Mouse (Mus musculus) small intestine, adult 2 months (tissue): Measurements from ENCODE around the gene Smim4. TPM values are rescaled to one million over a fixed set of nuclear protein-coding genes. Genes with fewer than 3 reads are reported as not detected.

Experiments
- H3K27ac ChIP-seq: fragments of 200-500 bp; 2 replicates; pipeline ENCODE4 v1.5.1; 2012; ENCODE audit warnings: low read depth, low read length, control low read depth, inconsistent platforms; ENCODE audit not compliant: insufficient read depth
- H3K27me3 ChIP-seq: fragments of 200-500 bp; 2 replicates; pipeline ENCODE4 v1.6.1; 2012; ENCODE audit warnings: mild to moderate bottlenecking, moderate library complexity, low read length, inconsistent platforms; ENCODE audit not compliant: control insufficient read depth, insufficient read depth
- H3K36me3 ChIP-seq: fragments of 200-500 bp; 2 replicates; pipeline ENCODE4 v1.6.1; 2012; ENCODE audit warnings: mild to moderate bottlenecking, low read length, control low read depth, inconsistent platforms; ENCODE audit not compliant: control insufficient read depth, insufficient read depth
- H3K4me1 ChIP-seq: fragments of 200-500 bp; 2 replicates; pipeline ENCODE4 v1.6.1; 2012; ENCODE audit warnings: low read length, inconsistent platforms, mixed read lengths; ENCODE audit not compliant: control insufficient read depth, insufficient read depth, insufficient read length
- H3K4me3 ChIP-seq: fragments of 200-500 bp; 2 replicates; pipeline ENCODE4 v1.5.1; 2012; ENCODE audit warnings: low read depth, mild to moderate bottlenecking, control low read depth, inconsistent platforms, low read length, moderate library complexity
- CTCF ChIP-seq: fragments of 200-500 bp; IDR thresholded peaks from 2 replicates; pipeline ENCODE4 v1.5.1; 2012; ENCODE audit warnings: low read depth, mild to moderate bottlenecking, control low read depth, inconsistent platforms, low read length, moderate library complexity, mixed read lengths; ENCODE audit not compliant: insufficient replicate concordance, insufficient read length; ENCODE audit errors: extremely low read depth
- POLR2A ChIP-seq: fragments of 200-500 bp; IDR thresholded peaks from 2 replicates; pipeline ENCODE4 v1.6.1; 2012; ENCODE audit warnings: low read depth, mild to moderate bottlenecking, control low read depth, inconsistent platforms, low read length, moderate library complexity
- WGBS: fragments of 180-500 bp; shearing (Covaris S2); methylation state at CpG from one replicate; pipeline ENCODE4 v1.1.7; 2018; 5-methylcytosine and 5-hydroxymethylcytosine counted together
- polyA plus RNA-seq: library from polyadenylated mRNA; depleted of rRNA; stranded (reverse); fragments of >200 nt; gene quantifications from 2 replicates; pipeline ENCODE4 v1.2.3, GENCODE M21; 2012

Smim4 gene
- polyA plus RNA-seq, 1 experiment: 37.3 TPM

DNA sequence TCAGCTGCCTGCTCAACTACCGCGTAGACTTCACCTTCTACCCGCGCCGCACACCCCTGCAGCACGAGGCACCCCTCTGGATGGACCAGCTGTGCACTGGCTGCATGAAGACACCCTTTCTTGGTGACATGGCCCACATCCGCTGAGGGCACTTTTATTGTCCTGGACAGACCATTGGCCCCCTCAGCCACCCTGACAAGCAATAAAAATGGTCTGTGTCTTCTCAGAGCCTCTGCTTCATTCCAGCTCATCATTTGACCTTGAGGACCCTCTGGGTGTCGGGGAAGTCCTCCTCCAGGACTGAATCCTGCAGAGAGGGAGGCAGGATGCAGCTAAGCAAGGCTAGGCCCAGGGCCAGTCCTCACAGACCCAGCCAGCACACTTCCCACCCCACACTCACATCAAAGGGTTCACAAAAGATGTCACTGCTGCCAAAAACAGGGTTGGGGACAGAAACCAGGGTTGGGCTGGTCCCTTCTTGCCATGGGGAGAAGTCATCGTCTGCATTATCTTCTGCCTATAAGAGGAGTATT is 10.2 kb upstream of the Smim4 start:
- 89% methylated on average over 9 of the region's 9 CpGs for WGBS
- Histone ChIP-seq H3K27me3 (no peaks in the 10 kb centered on the region), H3K36me3 (no peaks in the 10 kb centered on the region; the same call in none of the 2 replicates), H3K4me3 (no peak overlapping the region), H3K27ac (no peak overlapping the region), H3K4me1 (no peaks in the 10 kb centered on the region; the same call in 1 of the 2 replicates)
- TF ChIP-seq POLR2A (no peak), CTCF (no peak)

DNA sequence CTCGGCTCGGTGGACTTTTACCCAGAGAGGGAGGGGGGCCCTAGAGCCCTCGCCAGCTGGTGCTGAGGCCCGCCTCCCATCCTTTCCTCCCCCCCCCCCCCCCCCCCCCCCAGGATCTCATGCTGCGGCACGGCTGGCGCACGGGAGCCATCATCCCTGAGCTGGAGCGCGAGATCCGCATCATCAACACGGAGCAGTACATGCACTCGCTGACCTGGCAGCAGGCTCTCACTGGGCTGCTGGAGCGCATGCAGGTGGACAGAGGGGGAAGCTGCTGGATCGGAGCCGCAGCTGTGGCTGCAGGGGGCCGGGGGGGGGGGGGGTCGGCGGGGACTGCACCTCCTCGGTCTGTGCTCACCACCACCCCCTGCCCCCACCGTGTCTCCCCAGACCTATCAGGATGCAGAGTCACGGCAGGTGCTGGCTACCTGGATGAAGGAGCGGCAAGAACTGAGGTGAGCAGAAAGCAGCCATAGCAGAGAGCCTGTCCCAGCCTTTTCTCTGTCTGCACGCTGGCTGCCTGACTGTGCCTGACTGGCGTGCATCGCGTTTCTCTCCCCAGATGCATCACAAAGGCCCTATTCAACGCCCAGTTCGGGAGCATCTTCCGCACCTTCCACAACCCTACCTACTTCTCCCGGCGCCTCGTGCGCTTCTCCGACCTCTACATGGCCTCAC is 9.6 kb upstream of the Smim4 start:
- Histone ChIP-seq H3K4me3 (no peak overlapping the region), H3K27ac (no peak overlapping the region), H3K27me3 (no peaks in the 10 kb centered on the region; the same call in 1 of the 2 replicates), H3K36me3 (no peaks in the 10 kb centered on the region; the same call in none of the 2 replicates), H3K4me1 (no peaks in the 10 kb centered on the region; the same call in 1 of the 2 replicates)
- TF ChIP-seq CTCF (no peak), POLR2A (no peak)
- 88% methylated on average over 32 of the region's 35 CpGs for WGBS

DNA sequence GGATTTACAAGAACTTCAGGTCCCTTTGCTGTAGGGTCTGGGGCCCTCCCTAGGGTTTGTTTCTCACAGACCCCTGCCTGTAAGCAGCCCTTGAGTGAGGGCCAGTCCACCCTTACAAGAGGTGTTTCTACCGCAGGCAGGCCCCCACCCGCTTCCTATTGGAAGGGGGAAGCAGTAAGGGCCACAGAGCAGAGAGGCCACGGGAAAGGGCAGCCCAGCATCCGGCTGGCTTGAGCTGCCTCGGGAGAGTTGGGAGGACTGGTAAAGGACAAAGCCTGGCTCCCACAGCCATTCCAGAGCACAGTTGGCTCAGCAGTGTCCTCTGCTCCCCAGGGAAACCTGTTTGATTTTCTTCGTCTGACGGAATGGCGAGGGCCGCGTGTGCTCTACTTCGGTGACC is 9.0 kb upstream of the Smim4 start:
- H3K4me1 ChIP-seq: no peaks in the 10 kb centered on the region; the same call in 1 of the 2 replicates
- no peak overlapping the region for H3K4me3 ChIP-seq
- H3K27me3 ChIP-seq: no peaks in the 10 kb centered on the region; the same call in 1 of the 2 replicates
- TF ChIP-seq POLR2A (no peak), CTCF (no peak)
- WGBS: 90% methylated on average over 11 of the region's 11 CpGs
- no peaks in the 10 kb centered on the region; the same call in none of the 2 replicates for H3K36me3 ChIP-seq
- no peak overlapping the region for H3K27ac ChIP-seq

DNA sequence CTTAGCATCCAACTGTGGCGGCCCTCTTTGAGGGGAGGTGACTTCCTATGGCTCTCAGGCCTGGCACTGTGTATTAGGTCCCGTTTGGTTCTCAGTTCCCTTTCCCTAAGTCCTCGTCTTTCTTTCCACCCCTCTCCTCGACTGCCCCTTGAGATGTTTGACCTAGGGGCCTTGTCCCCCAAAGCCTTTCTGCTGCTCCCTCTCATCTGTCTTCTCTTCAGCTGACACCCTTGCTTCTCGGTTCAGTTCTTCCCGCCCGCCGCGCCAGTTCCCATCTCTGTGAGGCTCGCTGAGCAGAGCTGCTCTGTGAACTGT is 8.5 kb upstream of the Smim4 start:
- Histone ChIP-seq H3K36me3 (no peaks in the 10 kb centered on the region; the same call in none of the 2 replicates), H3K27ac (no peak overlapping the region), H3K4me3 (no peak overlapping the region), H3K4me1 (no peaks in the 10 kb centered on the region; the same call in 1 of the 2 replicates), H3K27me3 (no peaks in the 10 kb centered on the region; the same call in 1 of the 2 replicates)
- 90% methylated on average over 10 of the region's 10 CpGs for WGBS
- TF ChIP-seq POLR2A (no peak), CTCF (no peak)

DNA sequence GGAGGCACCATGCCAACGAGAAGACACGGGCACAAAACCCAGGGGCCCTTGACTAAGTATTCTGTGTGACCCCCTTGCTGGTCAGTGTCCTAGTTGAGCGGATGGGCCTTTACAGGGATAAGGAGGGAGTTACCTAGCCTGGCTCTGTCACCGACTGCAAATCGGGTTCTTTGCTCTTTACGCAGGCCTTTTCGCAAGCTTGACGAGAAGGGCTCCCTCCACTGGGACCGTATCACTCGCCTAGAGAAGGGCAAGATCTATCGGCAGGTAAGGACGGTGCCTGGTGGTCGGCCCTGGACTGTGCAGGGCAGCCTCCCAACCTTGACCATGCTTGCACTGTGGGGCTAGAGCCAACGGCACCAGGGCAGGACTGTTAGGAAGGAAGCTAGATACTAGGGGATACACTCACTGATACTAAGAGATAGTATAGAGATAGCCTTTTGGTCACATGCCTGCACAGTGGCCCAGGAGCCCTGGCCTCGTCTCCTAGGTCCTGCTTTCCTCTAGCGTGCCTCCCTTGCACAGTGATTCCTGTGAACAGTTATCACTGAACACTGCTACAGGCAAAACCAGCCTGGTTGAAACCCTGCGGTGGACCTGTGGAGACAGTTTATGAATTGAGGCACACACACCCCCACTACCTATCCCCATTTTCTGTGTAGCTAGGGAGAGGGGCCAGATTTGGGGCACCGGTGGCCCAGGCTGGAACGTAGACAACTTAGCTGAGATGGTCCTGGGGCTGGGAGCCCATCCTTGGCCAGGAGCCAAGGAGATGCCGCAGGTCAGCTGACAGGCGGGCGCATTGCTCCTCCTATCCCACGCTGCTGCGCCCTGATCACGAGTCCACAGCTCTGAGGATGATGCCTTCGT is 7.9 kb upstream of the Smim4 start:
- TF ChIP-seq CTCF (no peak), POLR2A (no peak)
- H3K27me3 ChIP-seq: peaks cover 3% of the 10 kb centered on the region
- no peaks in the 10 kb centered on the region; the same call in 1 of the 2 replicates for H3K4me1 ChIP-seq
- no peak overlapping the region for H3K27ac ChIP-seq
- H3K4me3 ChIP-seq: no peak overlapping the region
- 91% methylated on average over 26 of the region's 26 CpGs for WGBS
- H3K36me3 ChIP-seq: no peaks in the 10 kb centered on the region; the same call in none of the 2 replicates

DNA sequence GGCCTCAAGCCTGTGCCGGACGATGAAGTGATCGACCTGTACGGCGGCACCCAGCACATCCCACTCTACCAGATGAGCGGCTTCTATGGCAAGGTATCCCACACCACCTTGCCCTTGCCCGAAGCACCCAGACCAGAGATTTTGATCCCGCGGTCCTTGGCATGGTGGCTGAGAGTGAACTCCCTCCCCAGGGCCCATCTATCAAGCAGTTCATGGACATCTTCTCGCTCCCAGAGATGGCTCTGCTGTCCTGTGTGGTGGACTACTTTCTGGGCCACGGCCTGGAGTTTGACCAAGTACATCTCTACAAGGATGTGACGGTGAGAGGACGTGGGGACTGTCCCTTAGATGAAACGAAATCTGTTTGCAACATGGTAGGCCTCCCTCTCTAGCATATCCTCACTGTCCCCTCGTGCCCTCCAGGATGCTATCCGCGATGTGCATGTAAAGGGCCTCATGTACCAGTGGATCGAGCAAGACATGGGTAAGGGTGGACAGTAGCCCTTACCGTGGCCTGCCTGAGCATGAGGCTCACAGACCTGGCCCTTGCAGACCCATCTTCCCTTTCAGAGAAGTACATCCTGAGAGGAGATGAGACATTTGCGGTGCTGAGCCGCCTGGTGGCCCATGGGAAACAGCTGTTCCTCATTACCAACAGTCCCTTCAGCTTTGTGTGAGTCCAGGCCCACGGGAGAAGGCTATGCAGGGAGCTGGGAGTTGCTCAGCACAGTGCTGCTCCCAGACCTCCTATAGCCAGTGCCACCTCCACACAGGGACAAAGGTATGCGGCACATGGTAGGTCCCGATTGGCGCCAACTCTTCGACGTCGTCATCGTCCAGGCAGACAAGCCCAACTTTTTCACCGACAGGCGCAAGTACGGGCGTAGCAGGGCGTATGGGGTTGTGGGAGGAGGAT is 7.0 kb upstream of the Smim4 start:
- peaks cover 3% of the 10 kb centered on the region for H3K27me3 ChIP-seq
- H3K36me3 ChIP-seq: no peaks in the 10 kb centered on the region; the same call in none of the 2 replicates
- H3K27ac ChIP-seq: no peak overlapping the region
- WGBS: 93% methylated on average over 34 of the region's 34 CpGs
- peaks cover 3% of the 10 kb centered on the region for H3K4me1 ChIP-seq
- no peak for TF ChIP-seq CTCF
- no peak for TF ChIP-seq POLR2A
- H3K4me3 ChIP-seq: no peak overlapping the region
